Mouse (Mus musculus) liver, embryonic 14.5 days (tissue): ENCODE data around the gene Ccdc27. TPM values are rescaled to one million over a fixed set of nuclear protein-coding genes. Genes with fewer than 3 reads are reported as not detected.

Source experiments
- ATAC-seq: fragments of 200-750 bp; cut with Nextera tagmentation; 2 replicates; pipeline ENCODE4 v1.8.0; 2017; ENCODE audit warnings: moderate number of reproducible peaks, mild to moderate bottlenecking, moderate library complexity; ENCODE audit not compliant: insufficient read depth
- DNase-seq, 3 experiments: peaks; one replicate each; pipeline ENCODE4 v3.0.0-alpha.2; 2012 to 2013; ENCODE audit warnings: low read depth in 3 of 3, low spot score in 3 of 3
- H3K27ac ChIP-seq: fragments of 300-500 bp; sonication (generic); 2 replicates; pipeline ENCODE4 v1.5.1; 2014; ENCODE audit warnings: moderate library complexity, mild to moderate bottlenecking, control low read depth, inconsistent platforms
- H3K27me3 ChIP-seq: fragments of 300-500 bp; sonication (generic); 2 replicates; pipeline ENCODE4 v1.6.1; 2014; ENCODE audit warnings: mild to moderate bottlenecking, low read length, moderate library complexity; ENCODE audit not compliant: control insufficient read depth, insufficient read depth
- H3K36me3 ChIP-seq: fragments of 300-500 bp; sonication (generic); replicated peaks from 2 replicates; pipeline ENCODE4 v1.6.1; 2014; ENCODE audit warnings: low read depth; ENCODE audit not compliant: control insufficient read depth, insufficient read depth
- H3K4me1 ChIP-seq, 2 experiments: fragments of 200-500 bp in 1 of 2; fragments of 300-500 bp in 1 of 2; sonication (generic) in 1 of 2; replicated peaks; 2 replicates each; pipeline ENCODE4 v1.6.1; 2012 to 2014; ENCODE audit warnings: antibody characterized with exemption in 1 of 2, inconsistent platforms in 1 of 2, low read length in 1 of 2; ENCODE audit not compliant: control insufficient read depth in 2 of 2, insufficient read depth in 2 of 2
- H3K4me2 ChIP-seq: fragments of 300-500 bp; sonication (generic); 2 replicates; pipeline ENCODE4 v1.6.1; 2014; ENCODE audit warnings: low read depth, mild to moderate bottlenecking, control low read depth, moderate library complexity
- H3K4me3 ChIP-seq, 2 experiments: fragments of 200-500 bp in 1 of 2; fragments of 300-500 bp in 1 of 2; sonication (generic) in 1 of 2; 2 replicates each; pipeline ENCODE4 v1.5.1; 2012 to 2014; ENCODE audit warnings: low read depth in 2 of 2, low read length in 2 of 2, mild to moderate bottlenecking in 2 of 2, control low read depth in 1 of 2, inconsistent platforms in 1 of 2, moderate library complexity in 1 of 2; ENCODE audit not compliant: insufficient read depth in 1 of 2
- H3K9ac ChIP-seq: fragments of 300-500 bp; sonication (generic); replicated peaks from 2 replicates; pipeline ENCODE4 v1.6.1; 2014; ENCODE audit warnings: mild to moderate bottlenecking, control low read depth, moderate library complexity
- H3K9me3 ChIP-seq: fragments of 300-500 bp; sonication (generic); 2 replicates; pipeline ENCODE4 v1.6.1; 2016; ENCODE audit warnings: low read length, mixed read lengths; ENCODE audit not compliant: control insufficient read depth
- CTCF ChIP-seq: IDR thresholded peaks from 2 replicates; pipeline ENCODE4 v1.5.1; 2016; ENCODE audit warnings: antibody characterized with exemption, low read depth, control low read depth
- EP300 ChIP-seq: IDR thresholded peaks from 2 replicates; pipeline ENCODE4 v1.6.1; 2016; ENCODE audit warnings: antibody characterized with exemption, low read depth
- WGBS: fragments of 180-500 bp; shearing (Covaris S2); extraction: QIAGEN DNeasy Blood & Tissue Kit; methylation state at CpG from one replicate; pipeline ENCODE4 v1.1.7; 2014; ENCODE audit not compliant: insufficient replicate concordance; 5-methylcytosine and 5-hydroxymethylcytosine counted together
- polyA plus RNA-seq, 2 experiments: library from polyadenylated mRNA; depleted of rRNA in 1 of 2; stranded (reverse) in 1 of 2; unstranded in 1 of 2; fragments of >200 nt; fragmentation: Nextera tagmentation in 1 of 2; extraction: Ambion mirVana in 1 of 2; gene quantifications; 2 replicates each; pipeline versions ENCODE4 v1.2.1 to v1.2.3; 2012 to 2014

The Ccdc27 gene
- polyA plus RNA-seq, 2 experiments = not detected

- Histone ChIP-seq H3K36me3 (no peaks in the 10 kb centered on the region), H3K9ac (no peak overlapping the region), H3K4me1 (peaks cover under 1 to 6% of the 10 kb centered on the region in 2 experiments; a peak in 3 of 4 replicates), H3K4me2 (no peak overlapping the region), H3K9me3 (no peaks in the 10 kb centered on the region), H3K4me3 (no peak overlapping the region), H3K27me3 (no peaks in the 10 kb centered on the region), H3K27ac (no peak overlapping the region)
- TF ChIP-seq EP300 = no peak
- no peak for TF ChIP-seq CTCF
- WGBS = 79% methylated on average over 6 of the region's 6 CpGs
- ATAC-seq (no peak), DNase-seq (no peak)
Observed at GRCm38 (mm10) chr4:154006264-154006663, 36.2 kb downstream of the Ccdc27 start.

GRCm38 (mm10) chr4:154005488-154005887 is 37.0 kb downstream of the Ccdc27 start:
- H3K36me3 ChIP-seq = no peaks in the 10 kb centered on the region
- no peak overlapping the region for H3K4me2 ChIP-seq
- H3K27me3 ChIP-seq = no peaks in the 10 kb centered on the region
- H3K4me1 ChIP-seq = no peaks in the 10 kb centered on the region
- 70% methylated on average over 5 of the region's 5 CpGs for WGBS
- ATAC-seq (no peak), DNase-seq (no peak)
- H3K9ac ChIP-seq = no peak overlapping the region
- no peak overlapping the region for H3K4me3 ChIP-seq
- no peaks in the 10 kb centered on the region for H3K9me3 ChIP-seq
- H3K27ac ChIP-seq = no peak overlapping the region
- TF ChIP-seq EP300 (no peak), CTCF (no peak)

GRCm38 (mm10) chr4:153993505-153993904 is 49.0 kb downstream of the Ccdc27 start:
- no peak for ATAC-seq
- Histone ChIP-seq H3K4me3 (no peak overlapping the region), H3K9me3 (no peaks in the 10 kb centered on the region), H3K27me3 (no peaks in the 10 kb centered on the region), H3K4me2 (no peak overlapping the region), H3K4me1 (no peaks in the 10 kb centered on the region), H3K27ac (no peak overlapping the region), H3K9ac (no peak overlapping the region), H3K36me3 (peaks cover 19% of the 10 kb centered on the region)
- WGBS = 76% methylated on average over 8 of the region's 8 CpGs
- TF ChIP-seq CTCF (no peak), EP300 (no peak)
- DNase-seq = no peak

- no peaks in the 10 kb centered on the region for H3K4me1 ChIP-seq
- no peaks in the 10 kb centered on the region for H3K9me3 ChIP-seq
- H3K27ac ChIP-seq = no peak overlapping the region
- 79% methylated on average over 10 of the region's 10 CpGs for WGBS
- H3K9ac ChIP-seq = no peak overlapping the region
- ATAC-seq (no peak), DNase-seq (no peak)
- no peak for TF ChIP-seq EP300
- no peak for TF ChIP-seq CTCF
- no peak overlapping the region for H3K4me3 ChIP-seq
- H3K36me3 ChIP-seq = peaks cover 27% of the 10 kb centered on the region
- no peak overlapping the region for H3K4me2 ChIP-seq
- H3K27me3 ChIP-seq = no peaks in the 10 kb centered on the region
Observed at GRCm38 (mm10) chr4:153992715-153993114, 49.8 kb downstream of the Ccdc27 start.

- DNase-seq (no peak), ATAC-seq (no peak)
- H3K36me3 ChIP-seq = peaks cover 15% of the 10 kb centered on the region; the same call in 1 of the 2 replicates
Observed at GRCm38 (mm10) chr4:153980470-153980869, 62.0 kb downstream of the Ccdc27 start.

More at GRCm38 (mm10) chr4:153980470-153980869, 62.0 kb downstream of the Ccdc27 start:
- H3K27me3 ChIP-seq = no peaks in the 10 kb centered on the region
- H3K9me3 ChIP-seq = no peaks in the 10 kb centered on the region
- H3K9ac ChIP-seq = no peak overlapping the region
- 88% methylated on average over 11 of the region's 11 CpGs for WGBS
- no peak for TF ChIP-seq CTCF
- TF ChIP-seq EP300 = no peak
- peaks cover 9 to 11% of the 10 kb centered on the region in 2 experiments; a peak in 3 of 4 replicates for H3K4me1 ChIP-seq
- no peak overlapping the region for H3K27ac ChIP-seq
- no peak overlapping the region for H3K4me2 ChIP-seq
- H3K4me3 ChIP-seq = no peak overlapping the region
